Mouse (Mus musculus) olfactory bulb, adult 2 months (tissue): ENCODE measurements around the gene Rab3d. TPM values are rescaled to one million over a fixed set of nuclear protein-coding genes. Genes with fewer than 3 reads are reported as not detected.
"Not testable (repeated sequence)": the region's sequence is repeated elsewhere in the genome, so short reads cannot be mapped to it uniquely, and the experiment has no call there.

Experiments used
- H3K27ac ChIP-seq: fragments of 200-500 bp; 2 replicates; pipeline ENCODE4 v1.5.1; 2012; ENCODE audit warnings: low read depth, low read length; ENCODE audit not compliant: insufficient read depth
- H3K4me1 ChIP-seq: fragments of 200-500 bp; 2 replicates; pipeline ENCODE4 v1.6.1; 2012; ENCODE audit warnings: low read length; ENCODE audit not compliant: control insufficient read depth, insufficient read depth
- H3K4me3 ChIP-seq: fragments of 200-500 bp; 2 replicates; pipeline ENCODE4 v1.5.1; 2012; ENCODE audit warnings: mild to moderate bottlenecking, low read depth, low read length, moderate library complexity; ENCODE audit not compliant: insufficient read depth
- CTCF ChIP-seq: fragments of 200-500 bp; IDR thresholded peaks from 2 replicates; pipeline ENCODE4 v1.5.1; 2012; ENCODE audit warnings: low read depth, mild to moderate bottlenecking, low read length, moderate library complexity; ENCODE audit not compliant: insufficient read depth
- POLR2A ChIP-seq: fragments of 200-500 bp; IDR thresholded peaks from 2 replicates; pipeline ENCODE4 v1.6.1; 2012; ENCODE audit warnings: mild to moderate bottlenecking, low read depth, low read length, moderate library complexity; ENCODE audit not compliant: insufficient read depth
- WGBS: fragments of 180-500 bp; shearing (Covaris S2); methylation state at CpG from one replicate; pipeline ENCODE4 v1.1.7; 2018; 5-methylcytosine and 5-hydroxymethylcytosine counted together
- polyA plus RNA-seq: library from polyadenylated mRNA; stranded (reverse); fragments of >200 nt; gene quantifications from 2 replicates; pipeline ENCODE4 v1.2.4, GENCODE M21; 2012; ENCODE audit warnings: low replicate concordance; ENCODE audit not compliant: missing spikeins, insufficient read depth, insufficient read length

Gene Rab3d
- polyA plus RNA-seq, 1 experiment: not detected

GRCm38 (mm10) chr9:21889229-21889628 is 28.8 kb downstream of the Rab3d start:
- no peak overlapping the region for H3K27ac ChIP-seq
- TF ChIP-seq CTCF (no peak), POLR2A (no peak)
- H3K4me1 ChIP-seq: no peaks in the 10 kb centered on the region
- WGBS: 68% methylated on average over 3 of the region's 3 CpGs
- H3K4me3 ChIP-seq: no peak overlapping the region

- Histone ChIP-seq H3K4me3 (no peak overlapping the region), H3K4me1 (no peaks in the 10 kb centered on the region), H3K27ac (no peak overlapping the region)
- TF ChIP-seq POLR2A: no peak
- TF ChIP-seq CTCF: no peak
- WGBS: 62% methylated on average over 3 of the region's 3 CpGs
These were observed 41.4 kb downstream of the Rab3d start for GRCm38 (mm10) chr9:21876601-21877000.

- Histone ChIP-seq H3K27ac (no peak overlapping the region), H3K4me1 (no peaks in the 10 kb centered on the region), H3K4me3 (no peak overlapping the region)
- WGBS: 57% methylated on average over 4 of the region's 4 CpGs
- TF ChIP-seq CTCF: no peak
- TF ChIP-seq POLR2A: no peak
These were observed 45.8 kb downstream of the Rab3d start for GRCm38 (mm10) chr9:21872204-21872603.

GRCm38 (mm10) chr9:21870879-21871524 is 47.0 kb downstream of the Rab3d start:
- Histone ChIP-seq H3K4me3 (peak overlapping the region; percentile 24; the same call in 1 of the 2 replicates), H3K4me1 (0 out of 2 replicates have a peak, but pooled peaks cover 2% of the 10 kb centered on the region), H3K27ac (no peak overlapping the region)
- 11% methylated on average over 20 of the region's 20 CpGs for WGBS
- TF ChIP-seq CTCF: peak; percentile 91
- no peak for TF ChIP-seq POLR2A

- not testable (repeated sequence) for H3K4me1 ChIP-seq, H3K27ac ChIP-seq, H3K4me3 ChIP-seq
- 0 out of 2 replicates have a peak, but pooled peaks have one; percentile 9 for TF ChIP-seq CTCF
- 50% methylated on average over 7 of the region's 7 CpGs for WGBS
These were observed 48.7 kb downstream of the Rab3d start for GRCm38 (mm10) chr9:21869290-21869689.

- Histone ChIP-seq H3K27ac (no peak overlapping the region), H3K4me3 (no peak overlapping the region), H3K4me1 (0 out of 2 replicates have a peak, but pooled peaks cover 2% of the 10 kb centered on the region)
- TF ChIP-seq CTCF (no peak), POLR2A (no peak)
- WGBS: 89% methylated on average over 3 of the region's 3 CpGs
These were observed 50.3 kb downstream of the Rab3d start for GRCm38 (mm10) chr9:21867726-21868125.

- Histone ChIP-seq H3K4me1 (0 out of 2 replicates have a peak, but pooled peaks cover 2% of the 10 kb centered on the region), H3K27ac (no peak overlapping the region), H3K4me3 (no peak overlapping the region)
- 66% methylated on average over 2 of the region's 2 CpGs for WGBS
- no peak for TF ChIP-seq CTCF
- TF ChIP-seq POLR2A: no peak
These were observed 51.4 kb downstream of the Rab3d start for GRCm38 (mm10) chr9:21866641-21867040.

- 79% methylated on average over 5 of the region's 5 CpGs for WGBS
- TF ChIP-seq POLR2A: no peak
- TF ChIP-seq CTCF: no peak
- Histone ChIP-seq H3K4me1 (0 out of 2 replicates have a peak, but pooled peaks cover 2% of the 10 kb centered on the region), H3K4me3 (no peak overlapping the region), H3K27ac (no peak overlapping the region)
These were observed 52.2 kb downstream of the Rab3d start for GRCm38 (mm10) chr9:21865673-21866398.

- no peak for TF ChIP-seq POLR2A
- TF ChIP-seq CTCF: no peak
- H3K4me3 ChIP-seq: no peak overlapping the region
- no peak overlapping the region for H3K27ac ChIP-seq
- 73% methylated on average over 1 of the region's 1 CpGs for WGBS
- H3K4me1 ChIP-seq: 0 out of 2 replicates have a peak, but pooled peaks cover 2% of the 10 kb centered on the region
These were observed 55.8 kb downstream of the Rab3d start for GRCm38 (mm10) chr9:21862181-21862580.

GRCm38 (mm10) chr9:21860349-21860748 is 57.6 kb downstream of the Rab3d start:
- H3K4me1 ChIP-seq, H3K4me3 ChIP-seq, H3K27ac ChIP-seq: not testable (repeated sequence)
- WGBS: 72% methylated on average over 6 of the region's 6 CpGs
